Mouse (Mus musculus) limb, embryonic 15.5 days (tissue): ENCODE data around the gene Ltb. TPM values are rescaled to one million over a fixed set of nuclear protein-coding genes. Genes with fewer than 3 reads are reported as not detected.
A peak's percentile ranks its signal among the peaks of the same experiment; 100 is the strongest.

Experiments
- ATAC-seq: fragments of 200-750 bp; cut with Nextera tagmentation; 2 replicates; pipeline ENCODE4 v1.8.0; 2017; ENCODE audit warnings: low read depth, moderate TSS enrichment; ENCODE audit not compliant: insufficient number of reproducible peaks, low FRiP score, low TSS enrichment
- H3K27ac ChIP-seq: fragments of 300-500 bp; sonication (generic); 2 replicates; pipeline ENCODE4 v1.5.1; 2015; ENCODE audit warnings: moderate library complexity, mild to moderate bottlenecking, inconsistent platforms
- H3K27me3 ChIP-seq: fragments of 300-500 bp; sonication (generic); 2 replicates; pipeline ENCODE4 v1.6.1; 2015; ENCODE audit warnings: inconsistent platforms
- H3K36me3 ChIP-seq: fragments of 300-500 bp; sonication (generic); 2 replicates; pipeline ENCODE4 v1.6.1; 2015; ENCODE audit warnings: inconsistent platforms
- H3K4me1 ChIP-seq: fragments of 300-500 bp; sonication (generic); 2 replicates; pipeline ENCODE4 v1.6.1; 2015; ENCODE audit warnings: inconsistent platforms
- H3K4me2 ChIP-seq: fragments of 300-500 bp; sonication (generic); 2 replicates; pipeline ENCODE4 v1.6.1; 2015; ENCODE audit warnings: mild to moderate bottlenecking, inconsistent platforms
- H3K4me3 ChIP-seq: fragments of 300-500 bp; sonication (generic); 2 replicates; pipeline ENCODE4 v1.5.1; 2015; ENCODE audit warnings: mild to moderate bottlenecking, inconsistent platforms
- H3K9ac ChIP-seq: fragments of 300-500 bp; sonication (generic); 2 replicates; pipeline ENCODE4 v1.6.1; 2015; ENCODE audit warnings: inconsistent platforms
- H3K9me3 ChIP-seq: fragments of 300-500 bp; sonication (generic); 2 replicates; pipeline ENCODE4 v1.6.1; 2016; ENCODE audit warnings: inconsistent platforms
- WGBS: fragments of 180-500 bp; shearing (Covaris S2); methylation state at CpG from one replicate; pipeline ENCODE4 v1.1.7; 2015; 5-methylcytosine and 5-hydroxymethylcytosine counted together
- polyA plus RNA-seq: library from polyadenylated mRNA; unstranded; fragments of >200 nt; fragmentation: Nextera tagmentation; extraction: Ambion mirVana; gene quantifications from 2 replicates; pipeline ENCODE4 v1.2.1, GENCODE M21; 2015

Ltb gene
- polyA plus RNA-seq, 1 experiment from 2014 or later, result 1.2 TPM

- Histone ChIP-seq H3K9ac (peak overlapping the region; percentile 7; the same call in 1 of the 2 replicates), H3K4me3 (peak overlapping the region; percentile 42), H3K27me3 (no peaks in the 10 kb centered on the region), H3K4me1 (peaks cover 9% of the 10 kb centered on the region), H3K9me3 (no peaks in the 10 kb centered on the region), H3K27ac (peak overlapping the region; percentile 85), H3K4me2 (peak overlapping the region; percentile 53), H3K36me3 (no peaks in the 10 kb centered on the region)
- ATAC-seq, result peak; percentile 53; the same call in 1 of the 2 replicates
- 2% methylated on average over 16 of the region's 18 CpGs for WGBS
Measured at GRCm38 (mm10) chr17:35185639-35186611, 8.3 kb upstream of the Ltb start.

- Histone ChIP-seq H3K4me2 (peak overlapping the region; percentile 53), H3K27me3 (no peaks in the 10 kb centered on the region), H3K9me3 (no peaks in the 10 kb centered on the region), H3K27ac (peak overlapping the region; percentile 85), H3K9ac (no peak overlapping the region), H3K4me1 (peaks cover 9% of the 10 kb centered on the region), H3K4me3 (peak overlapping the region; percentile 42), H3K36me3 (no peaks in the 10 kb centered on the region)
- ATAC-seq, result no peak
- under 1% methylated on average over 4 of the region's 4 CpGs for WGBS
Measured at GRCm38 (mm10) chr17:35186681-35187080, 7.6 kb upstream of the Ltb start.

DNA sequence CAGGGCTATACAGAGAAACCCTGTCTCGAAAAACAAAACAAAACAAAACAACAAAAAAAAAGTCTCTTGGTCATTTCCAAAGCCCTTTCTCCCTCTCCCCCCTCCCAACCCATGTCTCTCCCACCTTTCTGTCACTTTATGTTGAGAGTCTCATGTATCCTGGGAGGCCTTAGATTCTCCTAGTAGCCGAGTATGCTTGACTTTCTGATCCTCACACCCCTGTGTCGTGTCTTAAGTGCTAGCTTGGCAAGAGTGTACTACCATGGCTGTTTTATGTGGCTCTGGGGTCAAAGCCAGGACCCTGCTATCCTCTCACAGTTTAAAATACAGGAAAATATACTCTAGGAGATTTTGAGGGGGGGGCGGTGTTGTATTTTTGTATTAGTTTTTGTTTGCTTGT, 6.9 kb upstream of the Ltb start:
- H3K4me1 ChIP-seq, result peaks cover 9% of the 10 kb centered on the region
- H3K36me3 ChIP-seq, result no peaks in the 10 kb centered on the region
- no peak overlapping the region for H3K4me3 ChIP-seq
- H3K9ac ChIP-seq, result no peak overlapping the region
- no peak overlapping the region for H3K4me2 ChIP-seq
- no peaks in the 10 kb centered on the region for H3K9me3 ChIP-seq
- H3K27me3 ChIP-seq, result no peaks in the 10 kb centered on the region
- H3K27ac ChIP-seq, result peak overlapping the region; percentile 14; the same call in 1 of the 2 replicates
- WGBS, result 65% methylated on average over 4 of the region's 4 CpGs
- no peak for ATAC-seq

DNA sequence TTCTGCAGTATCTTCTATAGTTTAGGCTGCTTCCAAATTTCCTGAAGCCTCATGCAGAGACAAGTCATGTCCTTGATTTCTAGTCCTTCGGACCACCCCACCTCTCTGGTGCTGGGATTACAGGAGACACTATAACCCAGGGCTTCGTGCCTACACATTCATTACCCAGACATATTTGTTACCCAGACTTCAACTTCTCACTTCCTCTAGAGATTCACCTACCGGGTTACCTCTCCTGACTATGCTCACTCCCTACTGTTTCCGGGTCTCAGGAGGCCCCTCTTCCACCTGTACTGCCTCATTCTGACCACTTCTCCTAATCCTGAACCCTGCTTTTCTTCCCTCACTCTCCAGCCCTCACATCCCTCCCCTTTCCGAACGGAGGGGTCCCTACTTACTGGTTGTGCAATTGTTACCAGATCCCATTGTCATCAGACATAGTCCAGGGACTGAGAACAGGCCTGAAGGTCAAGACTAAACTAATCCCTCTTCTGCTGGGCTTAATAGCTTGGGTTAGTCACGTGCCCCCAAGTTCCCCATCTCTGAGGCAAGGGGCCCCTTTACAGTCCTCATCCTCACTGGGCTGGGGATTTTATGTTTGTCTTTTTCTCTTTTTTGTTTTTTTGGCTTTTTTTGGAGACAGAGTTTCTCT, 6.2 kb upstream of the Ltb start, which contains the start of gene Lst1:
Gene Lst1, minus strand, starts transcription at position 481 of the 652 bp plus-strand sequence.
- Histone ChIP-seq H3K27ac (peak within 1 kb of the TSS; percentile 14), H3K27me3 (no peaks in the 10 kb centered on the region), H3K9me3 (no peaks in the 10 kb centered on the region), H3K36me3 (no peaks in the 10 kb centered on the region), H3K4me3 (no peak within 1 kb of the TSS), H3K4me2 (no peak within 1 kb of the TSS), H3K4me1 (peaks cover 9% of the 10 kb centered on the region), H3K9ac (no peak within 1 kb of the TSS)
- no peak for ATAC-seq
- WGBS, result 71% methylated on average over 7 of the region's 7 CpGs

DNA sequence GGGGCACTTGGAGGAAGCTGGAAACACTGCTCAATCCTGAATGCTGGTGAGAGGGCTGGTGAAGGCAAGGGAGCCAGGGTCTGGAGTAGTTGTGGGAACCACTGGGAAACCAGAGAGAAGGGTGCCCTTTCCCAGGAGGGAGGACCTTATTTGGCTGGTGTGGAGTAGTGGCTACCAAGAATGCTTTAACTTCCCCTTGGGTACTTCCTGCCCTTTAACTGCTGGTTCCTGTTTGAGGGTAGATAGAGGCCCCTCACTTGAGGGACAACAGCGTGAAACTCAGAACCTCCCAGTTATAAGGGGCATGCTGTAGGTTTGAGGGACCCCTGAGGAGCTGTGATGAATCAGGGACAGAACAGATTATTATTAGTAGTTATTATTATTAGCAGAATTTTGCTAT, 5.1 kb upstream of the Ltb start:
- Histone ChIP-seq H3K9me3 (no peaks in the 10 kb centered on the region), H3K9ac (no peak overlapping the region), H3K4me2 (no peak overlapping the region), H3K4me1 (peaks cover 10% of the 10 kb centered on the region), H3K27me3 (peaks cover 5% of the 10 kb centered on the region), H3K4me3 (no peak overlapping the region), H3K36me3 (no peaks in the 10 kb centered on the region), H3K27ac (no peak overlapping the region)
- 68% methylated on average over 1 of the region's 1 CpGs for WGBS
- no peak for ATAC-seq

DNA sequence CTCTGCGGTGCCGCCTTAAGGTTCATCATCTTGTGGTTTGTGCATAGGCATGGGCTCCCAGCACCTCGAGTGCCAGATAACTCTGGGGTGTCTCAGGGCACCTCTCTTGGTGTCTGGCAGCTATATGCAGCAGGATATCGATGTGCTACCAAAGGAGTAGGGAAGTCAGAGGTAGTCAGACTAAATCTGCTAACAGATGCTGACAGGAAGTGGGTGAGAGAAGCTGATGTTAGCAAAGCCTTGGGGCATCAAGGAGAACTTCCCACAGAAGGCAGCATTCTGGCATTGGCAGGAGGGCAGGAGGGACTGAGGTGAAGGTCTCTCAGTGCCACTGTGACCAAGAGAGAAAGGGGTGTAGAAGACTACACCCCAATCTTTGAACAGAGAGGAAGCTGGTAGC, 4.1 kb upstream of the Ltb start:
- H3K4me2 ChIP-seq, result no peak overlapping the region

DNA sequence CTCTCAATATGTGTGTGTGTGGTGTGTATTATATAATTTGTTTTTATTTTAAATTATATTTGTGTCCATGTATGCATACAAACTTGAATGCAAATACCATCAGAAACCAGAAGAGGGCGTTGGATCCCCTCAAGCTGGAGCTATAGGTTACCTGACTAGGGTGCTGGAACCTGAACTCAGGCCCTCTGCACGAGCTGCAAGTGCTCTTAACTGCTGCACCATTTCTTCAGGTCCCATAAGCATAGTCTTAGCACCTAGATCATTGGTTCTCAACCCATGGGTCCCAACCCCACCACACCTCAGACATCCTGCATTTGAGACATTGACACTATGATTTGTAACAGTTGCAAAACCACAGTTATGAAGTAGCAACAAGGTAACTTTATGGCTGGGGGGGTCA, 2.5 kb upstream of the Ltb start:
- no peaks in the 10 kb centered on the region for H3K9me3 ChIP-seq
- H3K9ac ChIP-seq, result no peak overlapping the region
- H3K27ac ChIP-seq, result no peak overlapping the region
- H3K4me2 ChIP-seq, result no peak overlapping the region
- ATAC-seq, result no peak
- peaks cover 30% of the 10 kb centered on the region for H3K27me3 ChIP-seq
- 62% methylated on average over 2 of the region's 2 CpGs for WGBS
- peaks cover 22% of the 10 kb centered on the region for H3K4me1 ChIP-seq
- H3K36me3 ChIP-seq, result no peaks in the 10 kb centered on the region
- H3K4me3 ChIP-seq, result no peak overlapping the region

More for the DNA sequence above, 4.1 kb upstream of the Ltb start:
- Histone ChIP-seq H3K36me3 (no peaks in the 10 kb centered on the region), H3K4me3 (no peak overlapping the region), H3K27me3 (peaks cover 14% of the 10 kb centered on the region), H3K27ac (no peak overlapping the region), H3K9ac (no peak overlapping the region), H3K4me1 (peaks cover 19% of the 10 kb centered on the region), H3K9me3 (no peaks in the 10 kb centered on the region)
- WGBS, result 70% methylated on average over 4 of the region's 4 CpGs
- ATAC-seq, result no peak

- peaks cover 22% of the 10 kb centered on the region for H3K4me1 ChIP-seq
- no peaks in the 10 kb centered on the region for H3K9me3 ChIP-seq
- no peak overlapping the region for H3K9ac ChIP-seq
- WGBS, result 84% methylated on average over 5 of the region's 5 CpGs
- no peaks in the 10 kb centered on the region for H3K36me3 ChIP-seq
- H3K27me3 ChIP-seq, result peaks cover 34% of the 10 kb centered on the region
- no peak overlapping the region for H3K27ac ChIP-seq
- no peak for ATAC-seq
- H3K4me2 ChIP-seq, result no peak overlapping the region
- no peak overlapping the region for H3K4me3 ChIP-seq
Measured at GRCm38 (mm10) chr17:35192924-35193323, 1.3 kb upstream of the Ltb start.

DNA sequence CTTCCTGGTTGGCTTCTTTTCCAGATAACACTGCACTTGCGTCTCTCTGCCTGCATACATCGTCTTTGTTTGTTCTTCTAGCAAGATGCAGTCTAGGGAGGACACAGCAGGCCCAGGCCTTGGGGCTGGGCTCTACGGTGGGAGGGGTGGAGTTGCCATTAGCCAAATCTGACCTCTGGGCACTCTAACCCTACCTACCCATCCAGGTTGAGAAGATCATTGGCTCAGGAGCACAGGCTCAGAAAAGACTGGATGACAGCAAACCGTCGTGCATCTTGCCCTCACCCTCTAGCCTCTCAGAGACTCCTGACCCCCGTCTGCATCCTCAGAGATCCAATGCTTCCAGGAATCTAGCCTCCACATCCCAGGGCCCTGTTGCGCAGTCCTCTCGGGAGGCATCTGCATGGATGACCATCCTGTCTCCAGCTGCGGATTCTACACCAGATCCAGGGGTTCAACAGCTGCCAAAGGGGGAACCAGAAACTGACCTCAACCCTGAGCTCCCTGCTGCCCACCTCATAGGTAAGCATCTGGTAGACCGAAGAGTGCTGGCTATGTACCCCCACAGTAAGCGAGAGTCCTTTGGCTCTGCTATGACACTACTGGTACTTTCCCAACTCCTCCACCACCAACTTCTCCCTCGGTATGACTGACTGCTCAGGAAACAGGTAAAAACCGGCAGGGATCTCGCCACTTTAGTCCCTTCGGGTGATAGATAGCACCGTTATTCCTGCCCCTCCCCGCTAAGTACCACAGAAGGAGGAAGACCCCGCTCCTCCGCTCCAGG, 798 bp downstream of the Ltb start:
- Histone ChIP-seq H3K36me3 (no peaks in the 10 kb centered on the region), H3K4me1 (peaks cover 22% of the 10 kb centered on the region), H3K9ac (peak overlapping the region; percentile 52), H3K27me3 (peaks cover 41% of the 10 kb centered on the region), H3K4me2 (peak overlapping the region; percentile 87), H3K9me3 (no peaks in the 10 kb centered on the region), H3K4me3 (peak overlapping the region; percentile 46), H3K27ac (no peak overlapping the region)
- 41% methylated on average over 19 of the region's 19 CpGs for WGBS
- ATAC-seq, result no peak

- H3K36me3 ChIP-seq, result no peaks in the 10 kb centered on the region
- H3K4me3 ChIP-seq, result peak overlapping the region; percentile 46
- peaks cover 22% of the 10 kb centered on the region for H3K4me1 ChIP-seq
- peak overlapping the region; percentile 52 for H3K9ac ChIP-seq
- H3K4me2 ChIP-seq, result peak overlapping the region; percentile 87
- 2% methylated on average over 66 of the region's 66 CpGs for WGBS
- no peaks in the 10 kb centered on the region for H3K9me3 ChIP-seq
- peak; percentile 73 for ATAC-seq
- H3K27me3 ChIP-seq, result peaks cover 47% of the 10 kb centered on the region
- H3K27ac ChIP-seq, result no peak overlapping the region
Measured at GRCm38 (mm10) chr17:35195631-35196320, 1.5 kb downstream of the Ltb start.

DNA sequence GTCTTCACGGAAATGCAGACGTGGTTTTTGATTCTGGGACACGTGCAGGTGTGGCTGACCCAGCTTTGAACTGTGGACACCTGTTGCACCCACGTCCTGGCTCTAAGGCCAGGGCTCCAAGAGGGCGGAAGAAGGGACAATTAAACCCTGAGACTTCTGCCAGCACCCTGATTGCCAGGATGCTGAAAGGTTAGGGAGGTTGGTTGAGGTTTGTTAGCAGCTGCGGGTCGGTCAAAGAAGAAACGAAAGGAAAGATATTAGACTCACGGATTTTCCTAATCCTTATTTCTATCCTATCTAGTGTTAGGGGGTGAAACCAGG, 2.0 kb downstream of the Ltb start:
- whole genome bisulfite sequencing, result 27% methylated on average over 9 of the region's 9 CpGs
- no peaks in the 10 kb centered on the region for H3K36me3 ChIP-seq
- H3K4me2 ChIP-seq, result peak overlapping the region; percentile 87
- H3K9ac ChIP-seq, result no peak overlapping the region
- H3K4me1 ChIP-seq, result peaks cover 22% of the 10 kb centered on the region
- peaks cover 51% of the 10 kb centered on the region for H3K27me3 ChIP-seq
- H3K4me3 ChIP-seq, result peak overlapping the region; percentile 46
- H3K27ac ChIP-seq, result no peak overlapping the region
- H3K9me3 ChIP-seq, result no peaks in the 10 kb centered on the region
- ATAC-seq, result no peak
